Mouse (Mus musculus) small intestine, adult 2 months (tissue): ENCODE results near the gene Ypel1. TPM values are rescaled to one million over a fixed set of nuclear protein-coding genes. Genes with fewer than 3 reads are reported as not detected.
A peak's percentile ranks its signal among the peaks of the same experiment; 100 is the strongest.

Experiments
- H3K27ac ChIP-seq: fragments of 200-500 bp; 2 replicates; pipeline ENCODE4 v1.5.1; 2012; ENCODE audit warnings: low read depth, low read length, control low read depth, inconsistent platforms; ENCODE audit not compliant: insufficient read depth
- H3K27me3 ChIP-seq: fragments of 200-500 bp; 2 replicates; pipeline ENCODE4 v1.6.1; 2012; ENCODE audit warnings: mild to moderate bottlenecking, moderate library complexity, low read length, inconsistent platforms; ENCODE audit not compliant: control insufficient read depth, insufficient read depth
- H3K36me3 ChIP-seq: fragments of 200-500 bp; 2 replicates; pipeline ENCODE4 v1.6.1; 2012; ENCODE audit warnings: mild to moderate bottlenecking, low read length, control low read depth, inconsistent platforms; ENCODE audit not compliant: control insufficient read depth, insufficient read depth
- H3K4me1 ChIP-seq: fragments of 200-500 bp; 2 replicates; pipeline ENCODE4 v1.6.1; 2012; ENCODE audit warnings: low read length, inconsistent platforms, mixed read lengths; ENCODE audit not compliant: control insufficient read depth, insufficient read depth, insufficient read length
- H3K4me3 ChIP-seq: fragments of 200-500 bp; 2 replicates; pipeline ENCODE4 v1.5.1; 2012; ENCODE audit warnings: low read depth, mild to moderate bottlenecking, control low read depth, inconsistent platforms, low read length, moderate library complexity
- CTCF ChIP-seq: fragments of 200-500 bp; IDR thresholded peaks from 2 replicates; pipeline ENCODE4 v1.5.1; 2012; ENCODE audit warnings: low read depth, mild to moderate bottlenecking, control low read depth, inconsistent platforms, low read length, moderate library complexity, mixed read lengths; ENCODE audit not compliant: insufficient replicate concordance, insufficient read length; ENCODE audit errors: extremely low read depth
- POLR2A ChIP-seq: fragments of 200-500 bp; IDR thresholded peaks from 2 replicates; pipeline ENCODE4 v1.6.1; 2012; ENCODE audit warnings: low read depth, mild to moderate bottlenecking, control low read depth, inconsistent platforms, low read length, moderate library complexity
- WGBS: fragments of 180-500 bp; shearing (Covaris S2); methylation state at CpG from one replicate; pipeline ENCODE4 v1.1.7; 2018; 5-methylcytosine and 5-hydroxymethylcytosine counted together
- polyA plus RNA-seq: library from polyadenylated mRNA; depleted of rRNA; stranded (reverse); fragments of >200 nt; gene quantifications from 2 replicates; pipeline ENCODE4 v1.2.3, GENCODE M21; 2012

Gene Ypel1
- polyA plus RNA-seq, 1 experiment = 0.60 TPM

- no peaks in the 10 kb centered on the region for H3K4me1 ChIP-seq
- no peak for TF ChIP-seq POLR2A
- TF ChIP-seq CTCF = no peak
- H3K27ac ChIP-seq = no peak overlapping the region
- no peak overlapping the region for H3K4me3 ChIP-seq
- no peaks in the 10 kb centered on the region for H3K27me3 ChIP-seq
- WGBS = 86% methylated on average over 5 of the region's 5 CpGs
- no peaks in the 10 kb centered on the region for H3K36me3 ChIP-seq
Measured at GRCm38 (mm10) chr16:17117309-17117799, 47.9 kb downstream of the Ypel1 start.

GRCm38 (mm10) chr16:17121569-17121968 lies 52.1 kb downstream of the Ypel1 start:
- Histone ChIP-seq H3K27me3 (no peaks in the 10 kb centered on the region), H3K4me1 (peaks cover 11% of the 10 kb centered on the region), H3K4me3 (no peak overlapping the region), H3K27ac (no peak overlapping the region), H3K36me3 (no peaks in the 10 kb centered on the region)
- no peak for TF ChIP-seq POLR2A
- TF ChIP-seq CTCF = no peak
- 90% methylated on average over 14 of the region's 14 CpGs for WGBS

GRCm38 (mm10) chr16:17124119-17124870 lies 54.8 kb downstream of the Ypel1 start:
- no peaks in the 10 kb centered on the region for H3K27me3 ChIP-seq
- H3K36me3 ChIP-seq = no peaks in the 10 kb centered on the region
- H3K27ac ChIP-seq = no peak overlapping the region
- 20% methylated on average over 22 of the region's 22 CpGs for WGBS
- H3K4me1 ChIP-seq = peaks cover 11% of the 10 kb centered on the region
- peak overlapping the region; percentile 63 for H3K4me3 ChIP-seq
- TF ChIP-seq CTCF = no peak
- TF ChIP-seq POLR2A = no peak

- under 1% methylated on average over 25 of the region's 25 CpGs for WGBS
- peaks cover 11% of the 10 kb centered on the region for H3K4me1 ChIP-seq
- no peaks in the 10 kb centered on the region for H3K36me3 ChIP-seq
- peak within 1 kb of the TSS; percentile 63 for H3K4me3 ChIP-seq
- H3K27me3 ChIP-seq = no peaks in the 10 kb centered on the region
- TF ChIP-seq CTCF (no peak), POLR2A (no peak)
- no peak within 1 kb of the TSS for H3K27ac ChIP-seq
Measured at GRCm38 (mm10) chr16:17124871-17125520, 55.5 kb downstream of the Ypel1 start, which contains the start of gene 2610318N02Rik. Gene 2610318N02Rik (minus strand): TSS chr16:17125167.

GRCm38 (mm10) chr16:17127292-17127691 lies 57.8 kb downstream of the Ypel1 start:
- 100% methylated on average over 1 of the region's 1 CpGs for WGBS
- TF ChIP-seq CTCF (peak; percentile 68; the same call in 1 of the 2 replicates), POLR2A (no peak)

GRCm38 (mm10) chr16:17131191-17132088 lies 61.9 kb downstream of the Ypel1 start:
- Histone ChIP-seq H3K27ac (peak overlapping the region; percentile 7; the same call in 1 of the 2 replicates), H3K4me1 (peaks cover 3% of the 10 kb centered on the region; the same call in 1 of the 2 replicates), H3K27me3 (no peaks in the 10 kb centered on the region), H3K4me3 (peak overlapping the region; percentile 89), H3K36me3 (no peaks in the 10 kb centered on the region)
- TF ChIP-seq CTCF (peak; percentile 50; the same call in 1 of the 2 replicates), POLR2A (no peak)
- WGBS = 5% methylated on average over 43 of the region's 43 CpGs

More at GRCm38 (mm10) chr16:17127292-17127691, 57.8 kb downstream of the Ypel1 start:
- H3K27ac ChIP-seq = no peak overlapping the region
- H3K4me1 ChIP-seq = peaks cover 14% of the 10 kb centered on the region
- no peaks in the 10 kb centered on the region for H3K36me3 ChIP-seq
- H3K4me3 ChIP-seq = no peak overlapping the region
- H3K27me3 ChIP-seq = no peaks in the 10 kb centered on the region
